Mouse (Mus musculus) erythroblast, embryonic 14.5 days (primary cell): ENCODE data around the gene Galnt5. TPM values are rescaled to one million over a fixed set of nuclear protein-coding genes. Genes with fewer than 3 reads are reported as not detected.

Source experiments
- H3K27me3 ChIP-seq: 2 replicates; pipeline ENCODE4 v1.6.1; 2012; ENCODE audit warnings: inconsistent platforms; ENCODE audit not compliant: control insufficient read depth
- H3K36me3 ChIP-seq: 2 replicates; pipeline ENCODE4 v1.6.1; 2012; ENCODE audit warnings: mild to moderate bottlenecking, inconsistent platforms; ENCODE audit not compliant: control insufficient read depth
- H3K4me1 ChIP-seq: 2 replicates; pipeline ENCODE4 v1.6.1; 2012; ENCODE audit warnings: inconsistent platforms; ENCODE audit not compliant: control insufficient read depth
- H3K4me3 ChIP-seq: replicated peaks from 2 replicates; pipeline ENCODE3; 2012; ENCODE audit warnings: moderate library complexity, mild to moderate bottlenecking, inconsistent platforms
- H3K9me3 ChIP-seq: 2 replicates; pipeline ENCODE4 v1.6.1; 2012; ENCODE audit warnings: low read length, inconsistent platforms, mixed read lengths; ENCODE audit not compliant: control insufficient read depth
- GATA1 ChIP-seq: IDR thresholded peaks from 2 replicates; pipeline ENCODE4 v1.6.1; 2012; ENCODE audit warnings: low read length, inconsistent platforms, mixed read lengths
- TAL1 ChIP-seq: IDR thresholded peaks from 3 replicates; pipeline ENCODE4 v1.6.1; 2012; ENCODE audit warnings: low read length, inconsistent platforms, mixed read lengths
- polyA plus RNA-seq: library from polyadenylated mRNA; stranded (reverse); fragments of >175 nt; gene quantifications from 2 replicates; pipeline ENCODE4 v1.2.3, GENCODE M21; 2012

The Galnt5 gene
- polyA plus RNA-seq, 1 experiment = not detected

GRCm38 (mm10) chr2:58031431-58031830, 33.7 kb downstream of the Galnt5 start:
- H3K27me3 ChIP-seq = no peaks in the 10 kb centered on the region
- H3K4me1 ChIP-seq = no peaks in the 10 kb centered on the region
- H3K4me3 ChIP-seq = no peak overlapping the region
- no peaks in the 10 kb centered on the region for H3K36me3 ChIP-seq
- no peak for TF ChIP-seq TAL1
- TF ChIP-seq GATA1 = no peak
- H3K9me3 ChIP-seq = no peaks in the 10 kb centered on the region

DNA sequence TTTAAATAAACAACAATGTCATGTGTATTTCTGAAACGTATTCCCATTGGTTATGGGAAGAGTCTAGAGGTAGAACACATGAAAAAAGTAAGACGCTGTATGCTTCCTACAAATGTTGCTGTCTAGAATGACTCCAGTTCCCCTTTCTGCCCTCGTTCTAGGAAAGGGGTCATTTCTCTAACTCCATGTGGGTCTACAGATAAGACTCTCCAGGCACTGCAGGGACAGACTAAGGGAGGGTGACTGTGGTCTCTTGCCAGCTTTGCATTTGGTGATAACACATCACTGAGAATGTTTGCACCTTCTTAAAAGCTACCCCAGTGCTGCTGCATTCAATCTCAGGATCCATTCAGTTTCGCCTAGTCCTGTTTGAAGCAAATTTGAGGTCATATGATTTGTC, 38.0 kb downstream of the Galnt5 start:
- no peaks in the 10 kb centered on the region for H3K36me3 ChIP-seq
- H3K9me3 ChIP-seq = no peaks in the 10 kb centered on the region
- H3K4me3 ChIP-seq = no peak overlapping the region
- no peaks in the 10 kb centered on the region for H3K27me3 ChIP-seq
- H3K4me1 ChIP-seq = no peaks in the 10 kb centered on the region
- TF ChIP-seq TAL1 (no peak), GATA1 (no peak)

DNA sequence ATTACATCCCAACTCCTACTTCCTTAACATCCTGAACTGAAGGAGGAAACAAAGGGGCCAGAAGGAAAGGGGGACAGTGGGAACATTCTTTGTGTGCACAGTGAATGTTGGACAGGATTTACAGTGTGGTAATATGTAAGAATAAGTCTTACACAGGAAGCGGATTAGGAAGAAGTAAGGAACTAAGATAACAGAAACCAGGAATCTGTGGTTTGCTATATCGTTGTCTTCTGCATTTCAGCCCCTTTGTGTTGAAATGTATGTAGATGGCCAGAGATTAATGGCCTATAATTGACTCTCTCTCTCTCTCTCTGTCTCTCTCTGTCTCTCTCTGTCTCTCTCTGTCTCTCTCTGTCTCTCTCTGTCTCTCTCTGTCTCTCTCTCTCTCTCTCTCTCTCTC, 39.2 kb downstream of the Galnt5 start:
- Histone ChIP-seq H3K4me1 (no peaks in the 10 kb centered on the region), H3K4me3 (no peak overlapping the region)
- TF ChIP-seq TAL1 (no peak), GATA1 (no peak)

DNA sequence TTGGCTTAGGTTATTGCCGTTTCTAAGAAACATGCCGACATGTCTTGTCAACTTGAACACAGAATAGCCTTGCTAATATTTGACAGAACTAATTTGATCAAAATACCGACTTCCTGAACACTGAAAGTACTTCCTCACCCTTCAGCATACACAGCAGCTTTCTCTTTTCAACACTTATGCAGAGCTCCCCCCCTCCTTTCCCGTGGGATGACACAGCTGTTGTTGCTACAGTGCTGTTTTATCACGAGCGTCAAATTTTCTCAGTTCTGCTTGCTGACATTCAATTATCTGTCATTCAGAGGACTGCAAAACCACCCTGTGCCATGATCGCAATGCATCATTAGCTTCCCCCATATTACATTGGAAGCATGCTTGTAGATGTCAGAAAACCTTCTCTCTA, 44.2 kb downstream of the Galnt5 start:
- Histone ChIP-seq H3K36me3 (no peaks in the 10 kb centered on the region), H3K9me3 (no peaks in the 10 kb centered on the region), H3K4me3 (no peak overlapping the region), H3K4me1 (no peaks in the 10 kb centered on the region), H3K27me3 (no peaks in the 10 kb centered on the region)
- TF ChIP-seq GATA1 (no peak), TAL1 (no peak)

More for the DNA sequence above, 39.2 kb downstream of the Galnt5 start:
- H3K36me3 ChIP-seq = no peaks in the 10 kb centered on the region
- no peaks in the 10 kb centered on the region for H3K27me3 ChIP-seq
- H3K9me3 ChIP-seq = no peaks in the 10 kb centered on the region

DNA sequence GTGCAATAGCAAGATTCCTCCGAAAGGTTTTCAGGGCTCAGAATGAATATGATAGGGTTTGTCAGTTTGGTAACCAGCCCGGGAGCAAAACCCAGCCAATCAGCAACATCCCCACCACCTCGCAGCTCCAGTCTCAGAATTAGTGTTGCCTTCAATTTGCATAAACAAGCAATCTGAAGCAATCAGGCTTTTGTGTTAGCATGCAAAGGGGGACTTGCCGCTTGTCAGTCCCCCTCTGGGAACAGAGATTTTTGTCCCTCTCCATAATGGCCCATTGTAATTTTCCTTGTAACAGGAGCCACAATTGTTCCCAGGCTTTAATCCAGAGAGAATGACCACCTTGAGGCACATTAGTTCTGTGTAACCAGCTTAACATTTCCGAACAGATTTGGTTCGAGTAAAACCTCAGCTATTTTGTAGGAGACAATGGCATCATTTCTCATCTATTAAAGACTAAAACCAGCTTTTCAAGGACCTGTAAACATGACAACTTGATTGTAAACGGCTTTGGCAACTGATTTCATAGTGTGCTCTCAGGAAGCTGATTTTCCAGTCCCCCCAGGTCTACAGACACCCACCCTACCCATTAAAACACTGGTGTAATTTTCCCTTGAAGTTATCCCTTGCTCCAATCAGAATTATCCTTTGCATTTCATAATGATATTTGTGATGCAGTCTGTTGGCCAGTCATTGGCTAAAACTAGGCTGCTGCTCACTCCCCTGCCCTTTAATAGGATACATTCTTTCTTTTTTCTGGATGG, 55.3 kb downstream of the Galnt5 start, which contains the start of gene Ermn:
Ermn (minus strand) TSS at position 44 of the 761 bp plus-strand sequence.
- H3K4me3 ChIP-seq = no peak within 1 kb of the TSS
- TF ChIP-seq GATA1 (no peak), TAL1 (no peak)
- H3K4me1 ChIP-seq = no peaks in the 10 kb centered on the region
- H3K36me3 ChIP-seq = no peaks in the 10 kb centered on the region
- no peaks in the 10 kb centered on the region for H3K9me3 ChIP-seq
- no peaks in the 10 kb centered on the region for H3K27me3 ChIP-seq

GRCm38 (mm10) chr2:58055383-58055782, 57.7 kb downstream of the Galnt5 start:
- Histone ChIP-seq H3K27me3 (no peaks in the 10 kb centered on the region), H3K4me3 (no peak overlapping the region), H3K9me3 (no peaks in the 10 kb centered on the region), H3K4me1 (no peaks in the 10 kb centered on the region), H3K36me3 (no peaks in the 10 kb centered on the region)
- TF ChIP-seq GATA1 (no peak), TAL1 (no peak)

DNA sequence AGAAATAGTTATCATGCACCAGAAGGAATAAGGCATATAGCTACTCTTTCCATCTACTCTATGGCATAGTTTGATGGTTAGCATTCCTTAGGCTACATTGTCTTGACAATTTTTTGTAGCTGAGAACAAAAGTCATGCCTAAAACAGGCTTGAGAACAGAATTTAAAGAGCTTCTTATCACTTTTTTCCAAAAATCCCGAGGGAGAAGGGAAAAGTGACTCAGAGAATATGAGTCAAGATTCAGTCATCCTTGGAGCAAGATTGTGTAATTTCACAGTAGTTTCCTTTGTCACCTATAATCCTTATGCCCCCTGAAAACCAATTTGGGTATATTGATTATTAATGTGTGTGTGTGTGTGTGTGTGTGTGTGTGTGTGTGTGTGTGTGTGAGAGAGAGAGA, 82.2 kb downstream of the Galnt5 start:
- Histone ChIP-seq H3K4me1 (no peaks in the 10 kb centered on the region), H3K36me3 (no peaks in the 10 kb centered on the region), H3K9me3 (no peaks in the 10 kb centered on the region), H3K27me3 (no peaks in the 10 kb centered on the region), H3K4me3 (no peak overlapping the region)
- TF ChIP-seq GATA1 (no peak), TAL1 (no peak)

GRCm38 (mm10) chr2:58086420-58086819, 88.7 kb downstream of the Galnt5 start:
- H3K9me3 ChIP-seq = no peaks in the 10 kb centered on the region
- H3K4me1 ChIP-seq = no peaks in the 10 kb centered on the region
- no peak overlapping the region for H3K4me3 ChIP-seq
- H3K36me3 ChIP-seq = no peaks in the 10 kb centered on the region
- no peak for TF ChIP-seq TAL1
- no peak for TF ChIP-seq GATA1
- H3K27me3 ChIP-seq = no peaks in the 10 kb centered on the region

- H3K4me3 ChIP-seq = no peak overlapping the region
Observed at GRCm38 (mm10) chr2:58094818-58095217, 97.1 kb downstream of the Galnt5 start.

More at GRCm38 (mm10) chr2:58094818-58095217, 97.1 kb downstream of the Galnt5 start:
- Histone ChIP-seq H3K27me3 (no peaks in the 10 kb centered on the region), H3K9me3 (no peaks in the 10 kb centered on the region), H3K36me3 (no peaks in the 10 kb centered on the region), H3K4me1 (no peaks in the 10 kb centered on the region)
- TF ChIP-seq TAL1 = no peak
- TF ChIP-seq GATA1 = no peak

Other genes starting within 250 kb of the Galnt5 start
- not detected in 2 replicates for gene Ermn, start 55.0 kb downstream of the Galnt5 start, polyA plus RNA-seq
- gene Cytip, start 197.6 kb downstream of the Galnt5 start, polyA plus RNA-seq = not detected in 2 replicates